Mouse (Mus musculus) liver, embryonic 14.5 days (tissue): ENCODE data around the gene Cuedc1. TPM values are rescaled to one million over a fixed set of nuclear protein-coding genes. Genes with fewer than 3 reads are reported as not detected.

Source experiments
- ATAC-seq: fragments of 200-750 bp; cut with Nextera tagmentation; 2 replicates; pipeline ENCODE4 v1.8.0; 2017; ENCODE audit warnings: moderate number of reproducible peaks, mild to moderate bottlenecking, moderate library complexity; ENCODE audit not compliant: insufficient read depth
- DNase-seq, 3 experiments: peaks; one replicate each; pipeline ENCODE4 v3.0.0-alpha.2; 2012 to 2013; ENCODE audit warnings: low read depth in 3 of 3, low spot score in 3 of 3
- H3K27ac ChIP-seq: fragments of 300-500 bp; sonication (generic); 2 replicates; pipeline ENCODE4 v1.5.1; 2014; ENCODE audit warnings: moderate library complexity, mild to moderate bottlenecking, control low read depth, inconsistent platforms
- H3K27me3 ChIP-seq: fragments of 300-500 bp; sonication (generic); 2 replicates; pipeline ENCODE4 v1.6.1; 2014; ENCODE audit warnings: mild to moderate bottlenecking, low read length, moderate library complexity; ENCODE audit not compliant: control insufficient read depth, insufficient read depth
- H3K36me3 ChIP-seq: fragments of 300-500 bp; sonication (generic); replicated peaks from 2 replicates; pipeline ENCODE4 v1.6.1; 2014; ENCODE audit warnings: low read depth; ENCODE audit not compliant: control insufficient read depth, insufficient read depth
- H3K4me1 ChIP-seq, 2 experiments: fragments of 200-500 bp in 1 of 2; fragments of 300-500 bp in 1 of 2; sonication (generic) in 1 of 2; replicated peaks; 2 replicates each; pipeline ENCODE4 v1.6.1; 2012 to 2014; ENCODE audit warnings: antibody characterized with exemption in 1 of 2, inconsistent platforms in 1 of 2, low read length in 1 of 2; ENCODE audit not compliant: control insufficient read depth in 2 of 2, insufficient read depth in 2 of 2
- H3K4me2 ChIP-seq: fragments of 300-500 bp; sonication (generic); 2 replicates; pipeline ENCODE4 v1.6.1; 2014; ENCODE audit warnings: low read depth, mild to moderate bottlenecking, control low read depth, moderate library complexity
- H3K4me3 ChIP-seq, 2 experiments: fragments of 200-500 bp in 1 of 2; fragments of 300-500 bp in 1 of 2; sonication (generic) in 1 of 2; 2 replicates each; pipeline ENCODE4 v1.5.1; 2012 to 2014; ENCODE audit warnings: low read depth in 2 of 2, low read length in 2 of 2, mild to moderate bottlenecking in 2 of 2, control low read depth in 1 of 2, inconsistent platforms in 1 of 2, moderate library complexity in 1 of 2; ENCODE audit not compliant: insufficient read depth in 1 of 2
- H3K9ac ChIP-seq: fragments of 300-500 bp; sonication (generic); replicated peaks from 2 replicates; pipeline ENCODE4 v1.6.1; 2014; ENCODE audit warnings: mild to moderate bottlenecking, control low read depth, moderate library complexity
- H3K9me3 ChIP-seq: fragments of 300-500 bp; sonication (generic); 2 replicates; pipeline ENCODE4 v1.6.1; 2016; ENCODE audit warnings: low read length, mixed read lengths; ENCODE audit not compliant: control insufficient read depth
- CTCF ChIP-seq: IDR thresholded peaks from 2 replicates; pipeline ENCODE4 v1.5.1; 2016; ENCODE audit warnings: antibody characterized with exemption, low read depth, control low read depth
- EP300 ChIP-seq: IDR thresholded peaks from 2 replicates; pipeline ENCODE4 v1.6.1; 2016; ENCODE audit warnings: antibody characterized with exemption, low read depth
- WGBS: fragments of 180-500 bp; shearing (Covaris S2); extraction: QIAGEN DNeasy Blood & Tissue Kit; methylation state at CpG from one replicate; pipeline ENCODE4 v1.1.7; 2014; ENCODE audit not compliant: insufficient replicate concordance; 5-methylcytosine and 5-hydroxymethylcytosine counted together
- polyA plus RNA-seq, 2 experiments: library from polyadenylated mRNA; depleted of rRNA in 1 of 2; stranded (reverse) in 1 of 2; unstranded in 1 of 2; fragments of >200 nt; fragmentation: Nextera tagmentation in 1 of 2; extraction: Ambion mirVana in 1 of 2; gene quantifications; 2 replicates each; pipeline versions ENCODE4 v1.2.1 to v1.2.3; 2012 to 2014

Cuedc1 gene
- polyA plus RNA-seq, 2 experiments = 0.36 to 0.96 TPM

GRCm38 (mm10) chr11:88197153-88197576 is 99.3 kb downstream of the Cuedc1 start:
- peaks cover 33% of the 10 kb centered on the region for H3K27me3 ChIP-seq

GRCm38 (mm10) chr11:88198223-88198622 is 100.4 kb downstream of the Cuedc1 start:
- no peak for ATAC-seq
- no peak for TF ChIP-seq EP300
- TF ChIP-seq CTCF = no peak
- peaks cover 7 to 14% of the 10 kb centered on the region in 2 experiments for H3K4me1 ChIP-seq
- DNase-seq = no peak
- WGBS = 50% methylated on average over 4 of the region's 4 CpGs
- no peak overlapping the region for H3K4me2 ChIP-seq
- H3K27ac ChIP-seq = no peak overlapping the region
- no peaks in the 10 kb centered on the region for H3K36me3 ChIP-seq
- H3K9me3 ChIP-seq = no peaks in the 10 kb centered on the region
- H3K9ac ChIP-seq = no peak overlapping the region
- peaks cover 23% of the 10 kb centered on the region for H3K27me3 ChIP-seq
- H3K4me3 ChIP-seq = no peak overlapping the region

More at GRCm38 (mm10) chr11:88197153-88197576, 99.3 kb downstream of the Cuedc1 start:
- Histone ChIP-seq H3K9me3 (no peaks in the 10 kb centered on the region), H3K27ac (no peak overlapping the region), H3K36me3 (no peaks in the 10 kb centered on the region), H3K4me3 (no peak overlapping the region), H3K4me1 (peaks cover 6 to 10% of the 10 kb centered on the region in 2 experiments; a peak in 3 of 4 replicates), H3K9ac (no peak overlapping the region), H3K4me2 (no peak overlapping the region)
- no peak for ATAC-seq
- no peak for TF ChIP-seq EP300
- TF ChIP-seq CTCF = peak; percentile 57
- DNase-seq = no peak
- WGBS = 0% methylated on average over 2 of the region's 2 CpGs

- TF ChIP-seq CTCF (no peak), EP300 (no peak)
- Histone ChIP-seq H3K4me2 (no peak overlapping the region), H3K27me3 (no peaks in the 10 kb centered on the region; the same call in 1 of the 2 replicates), H3K4me3 (no peak overlapping the region), H3K36me3 (peaks cover 3% of the 10 kb centered on the region), H3K9me3 (no peaks in the 10 kb centered on the region), H3K4me1 (peaks cover 15 to 22% of the 10 kb centered on the region in 2 experiments), H3K27ac (no peak overlapping the region), H3K9ac (no peak overlapping the region)
- no peak for DNase-seq
- WGBS = 53% methylated on average over 2 of the region's 2 CpGs
- ATAC-seq = no peak
These were observed 103.3 kb downstream of the Cuedc1 start for GRCm38 (mm10) chr11:88201172-88201571.

- TF ChIP-seq CTCF (no peak), EP300 (no peak)
- Histone ChIP-seq H3K27ac (no peak overlapping the region), H3K36me3 (peaks cover 3% of the 10 kb centered on the region), H3K9me3 (no peaks in the 10 kb centered on the region), H3K4me2 (no peak overlapping the region), H3K27me3 (no peaks in the 10 kb centered on the region), H3K9ac (no peak overlapping the region), H3K4me1 (peaks cover 15 to 22% of the 10 kb centered on the region in 2 experiments), H3K4me3 (no peak overlapping the region)
- ATAC-seq (no peak), DNase-seq (peak in 1 of 3 experiments; percentile 71)
- 5% methylated on average over 2 of the region's 2 CpGs for WGBS
These were observed 104.2 kb downstream of the Cuedc1 start for GRCm38 (mm10) chr11:88202077-88202476.

GRCm38 (mm10) chr11:88203712-88204532 is 106.1 kb downstream of the Cuedc1 start, which contains the start of gene Mrps23:
TSS of gene Mrps23 (plus strand) at chr11:88204388.
- H3K36me3 ChIP-seq = peaks cover 5% of the 10 kb centered on the region
- peak within 1 kb of the TSS; percentile 86 for H3K4me2 ChIP-seq
- H3K9ac ChIP-seq = peak within 1 kb of the TSS; percentile 88
- ATAC-seq (peak; percentile 93), DNase-seq (peak; percentile 81 to 87 (median 84))
- no peaks in the 10 kb centered on the region for H3K27me3 ChIP-seq
- H3K4me3 ChIP-seq = peak within 1 kb of the TSS; percentile 88 to 94
- no peak for TF ChIP-seq EP300
- TF ChIP-seq CTCF = peak; percentile 52
- under 1% methylated on average over 51 of the region's 51 CpGs for WGBS
- no peaks in the 10 kb centered on the region for H3K9me3 ChIP-seq
- peak within 1 kb of the TSS; percentile 71 for H3K27ac ChIP-seq
- peaks cover 15 to 22% of the 10 kb centered on the region in 2 experiments for H3K4me1 ChIP-seq
